Mouse (Mus musculus) G1E-ER4 (cell line): ENCODE data around the gene Osbpl3. TPM values are rescaled to one million over a fixed set of nuclear protein-coding genes. Genes with fewer than 3 reads are reported as not detected.

ENCODE experiments used
- GATA1 ChIP-seq: IDR thresholded peaks from one replicate; pipeline ENCODE4 v1.8.0; 2012; ENCODE audit warnings: low read length, inconsistent platforms
- polyA plus RNA-seq: library from polyadenylated mRNA; stranded (reverse); fragments of >175 nt; gene quantifications from 2 replicates; pipeline ENCODE4 v1.2.3, GENCODE M21; 2012

Osbpl3 gene
- polyA plus RNA-seq, 1 experiment = not detected

DNA sequence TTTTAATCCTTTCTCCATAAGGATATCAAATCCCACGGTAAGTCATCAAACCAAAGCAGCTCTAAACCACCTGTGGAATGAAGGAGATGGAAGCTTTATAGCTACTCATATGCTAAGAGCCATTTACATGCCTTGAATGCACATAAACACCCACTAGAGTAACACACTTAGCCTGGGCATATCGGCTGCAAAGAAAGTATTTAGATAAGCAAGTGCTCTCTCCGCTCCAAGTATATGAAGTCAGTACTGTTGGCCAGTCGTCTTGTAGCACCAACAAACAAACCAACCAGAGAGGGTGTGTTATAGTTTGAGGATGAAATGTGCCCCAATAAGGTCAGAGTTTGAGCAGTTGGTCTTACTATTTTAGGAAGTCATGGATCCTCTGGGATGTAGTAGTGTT, 31.7 kb downstream of the Osbpl3 start:
- no peak for TF ChIP-seq GATA1

DNA sequence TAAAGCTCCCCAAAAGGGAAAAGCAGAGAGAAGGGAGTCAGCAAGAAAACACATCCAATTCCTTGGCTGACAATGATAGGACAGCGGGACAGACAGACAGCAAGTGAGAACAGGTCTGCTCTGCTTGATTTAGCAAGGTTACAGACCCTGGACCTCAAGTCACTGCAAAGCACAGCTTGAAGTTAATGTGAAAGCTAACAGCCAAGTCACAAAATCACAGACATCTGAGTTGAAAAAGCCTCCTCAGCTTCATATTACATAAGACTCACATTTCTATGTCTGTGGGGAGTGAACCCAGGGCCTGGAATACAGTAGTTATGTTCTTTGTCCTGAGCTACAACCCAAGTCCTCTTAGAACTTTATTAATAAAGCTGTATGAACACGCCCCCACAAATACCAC, 35.6 kb downstream of the Osbpl3 start:
- no peak for TF ChIP-seq GATA1

DNA sequence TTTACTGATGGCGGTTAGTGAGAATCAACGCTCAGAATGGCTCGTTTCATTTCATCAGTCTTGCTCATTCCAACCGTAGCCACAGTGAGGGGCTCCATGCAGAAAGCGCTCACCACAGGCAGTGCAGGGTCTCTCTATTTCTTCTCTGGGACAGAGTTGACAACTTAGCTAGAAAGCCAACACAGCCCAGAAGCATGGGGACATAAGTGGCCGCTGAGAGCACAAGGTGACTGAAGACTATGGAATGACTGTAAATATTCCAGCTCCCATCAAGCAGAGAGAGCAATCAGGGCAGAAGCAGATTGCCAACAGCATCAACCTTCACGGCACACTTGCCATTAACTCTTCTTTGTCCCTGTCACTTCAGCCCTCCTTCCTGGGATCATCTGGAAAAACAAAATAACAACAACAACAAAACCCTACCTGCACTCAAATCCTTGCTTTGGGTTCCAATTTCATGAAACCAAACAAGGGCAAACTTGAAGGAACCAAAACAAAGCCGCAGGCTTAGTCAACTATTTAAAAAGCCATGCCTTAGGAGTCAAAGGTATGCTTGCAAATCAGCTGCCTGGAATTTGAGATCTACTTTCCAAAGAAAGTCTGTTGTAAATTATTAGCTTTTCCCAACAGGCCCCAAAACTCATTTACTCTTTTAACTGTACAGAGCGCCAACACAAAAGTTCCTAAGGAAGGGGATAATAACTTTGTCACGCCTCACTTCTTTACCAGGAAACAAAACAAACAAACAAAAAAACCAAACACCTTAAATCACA, 36.3 kb downstream of the Osbpl3 start:
- no peak for TF ChIP-seq GATA1

DNA sequence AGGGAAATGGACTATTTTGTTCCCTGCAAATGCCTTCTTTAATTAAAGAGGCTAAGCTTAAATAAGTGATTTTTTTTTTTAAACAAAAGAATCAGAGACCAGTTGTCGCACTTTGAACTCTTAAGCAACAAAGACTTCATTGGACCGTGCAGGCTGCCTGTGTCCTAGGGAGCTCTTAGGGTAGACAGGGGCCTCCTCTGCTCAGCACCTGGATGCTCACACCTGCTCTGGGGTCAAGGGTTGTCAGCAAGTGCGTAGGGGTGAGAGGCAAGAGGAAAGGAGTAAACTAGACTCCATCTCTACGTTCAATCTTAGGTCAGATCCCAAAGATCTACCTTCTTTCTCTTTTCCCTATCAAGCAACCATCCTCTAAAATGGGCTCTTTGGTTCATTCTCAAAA, 37.0 kb downstream of the Osbpl3 start:
- TF ChIP-seq GATA1 = no peak

DNA sequence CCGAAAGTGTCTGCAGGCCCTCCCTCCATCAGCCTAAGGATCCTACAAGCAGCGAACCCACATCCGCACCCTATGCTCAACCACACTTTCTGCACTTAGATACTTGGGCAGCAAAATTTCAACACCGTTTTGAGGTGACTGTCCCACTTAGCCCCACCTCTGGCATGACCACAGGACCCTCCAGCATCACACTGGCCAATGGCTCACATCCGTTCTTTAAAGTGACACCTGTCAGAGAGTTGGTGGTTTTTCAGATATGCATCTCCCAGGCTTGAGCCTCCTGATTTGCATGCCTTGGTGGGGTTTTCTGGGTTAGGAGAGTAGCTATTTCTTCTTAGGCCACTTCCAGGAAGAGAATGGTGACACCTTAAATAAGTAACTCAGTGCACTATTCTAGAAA, 39.1 kb downstream of the Osbpl3 start:
- TF ChIP-seq GATA1 = no peak

DNA sequence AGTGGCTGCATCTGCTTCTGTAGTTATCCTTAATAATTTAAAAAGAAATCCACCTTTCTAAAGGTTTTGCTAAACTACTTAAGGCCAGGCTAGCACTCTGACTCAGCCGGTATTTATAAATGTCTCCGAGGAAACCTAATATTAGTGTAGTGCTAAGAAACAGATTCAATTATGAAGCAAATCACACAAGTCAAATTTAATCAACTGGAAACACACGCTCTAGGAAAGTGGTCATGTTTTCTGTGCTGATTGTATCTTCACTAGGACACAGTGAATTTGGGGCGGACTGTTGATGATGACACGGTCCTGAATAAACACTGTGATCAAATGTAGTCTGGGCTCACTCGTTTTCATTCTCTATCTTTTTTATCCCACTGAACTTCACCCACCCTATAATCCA, 40.6 kb downstream of the Osbpl3 start:
- TF ChIP-seq GATA1 = no peak

DNA sequence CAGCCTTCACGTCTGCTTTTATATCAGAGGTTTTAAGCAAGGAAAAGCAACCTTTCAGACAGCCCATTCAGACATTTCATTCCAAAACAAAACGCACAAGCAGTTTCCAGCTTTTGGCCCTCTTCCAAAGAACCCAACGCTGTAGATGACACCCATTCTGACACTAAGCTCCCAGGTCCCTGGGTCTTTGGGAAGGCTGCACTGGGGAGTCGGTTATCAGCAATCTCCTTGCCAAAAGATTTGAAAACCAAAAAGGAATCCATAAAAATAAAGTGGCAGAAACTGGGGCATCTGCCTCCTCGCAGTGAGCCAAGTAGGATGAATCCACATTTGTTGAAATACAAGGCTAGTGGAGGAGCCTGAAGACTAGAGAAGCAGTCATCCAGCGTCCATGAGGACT, 41.5 kb downstream of the Osbpl3 start:
- TF ChIP-seq GATA1 = no peak

DNA sequence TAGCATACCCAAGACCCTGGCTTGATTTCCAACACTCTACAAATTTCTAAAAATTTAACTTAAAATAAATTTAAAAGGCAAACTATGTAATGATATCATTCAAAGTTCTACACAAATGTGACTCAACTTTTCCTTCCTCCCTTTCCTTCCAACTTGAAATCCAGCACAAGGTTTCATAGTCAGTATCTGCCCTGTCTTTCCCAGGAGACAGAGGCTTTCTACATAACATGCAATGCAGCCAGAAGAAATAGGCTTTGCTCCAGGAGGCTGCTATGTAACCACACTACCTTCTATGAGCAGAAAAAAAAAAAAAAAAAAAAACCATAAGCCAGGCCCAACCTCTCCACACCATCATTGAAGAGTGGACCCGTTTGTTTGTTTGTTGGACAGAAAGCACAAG, 42.6 kb downstream of the Osbpl3 start:
- TF ChIP-seq GATA1 = no peak

DNA sequence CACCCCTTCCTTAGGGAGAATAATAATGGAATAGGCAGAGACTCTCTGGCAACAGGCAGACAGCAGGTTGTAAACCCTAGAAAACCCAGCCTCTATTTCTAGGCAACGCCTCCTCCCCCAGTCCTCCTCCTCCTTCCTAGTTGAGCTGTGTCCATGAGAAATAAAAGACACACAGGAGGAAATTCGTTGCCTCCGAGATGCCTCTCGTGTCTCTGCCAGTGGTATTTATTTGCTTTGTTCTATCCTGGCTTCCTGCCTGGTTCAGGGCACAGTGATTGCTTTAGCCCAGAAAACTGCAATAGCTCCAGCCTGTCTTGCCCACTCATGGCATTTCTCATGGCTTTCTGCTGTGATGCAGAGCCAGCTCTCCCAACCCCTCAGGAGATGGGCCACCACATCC, 43.8 kb downstream of the Osbpl3 start:
- no peak for TF ChIP-seq GATA1

DNA sequence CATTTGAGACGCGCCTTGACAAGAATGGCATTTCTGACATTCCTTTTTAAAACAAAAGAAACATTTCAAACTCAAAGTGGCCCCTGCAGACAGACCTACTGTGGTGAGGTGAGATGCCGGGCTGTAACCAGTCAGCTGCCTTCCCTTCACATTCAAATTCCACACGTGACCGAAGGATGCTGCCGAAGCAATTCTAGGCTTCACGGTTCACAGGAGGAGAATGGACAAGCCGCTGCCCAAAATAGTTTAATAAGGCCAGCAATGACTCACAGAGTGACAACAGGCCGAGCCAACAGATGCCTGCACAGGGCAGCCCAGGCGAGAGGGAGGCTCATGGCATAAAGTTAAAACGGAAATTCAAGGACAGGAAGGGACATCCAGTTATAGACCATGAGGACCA, 51.3 kb downstream of the Osbpl3 start:
- TF ChIP-seq GATA1 = no peak

DNA sequence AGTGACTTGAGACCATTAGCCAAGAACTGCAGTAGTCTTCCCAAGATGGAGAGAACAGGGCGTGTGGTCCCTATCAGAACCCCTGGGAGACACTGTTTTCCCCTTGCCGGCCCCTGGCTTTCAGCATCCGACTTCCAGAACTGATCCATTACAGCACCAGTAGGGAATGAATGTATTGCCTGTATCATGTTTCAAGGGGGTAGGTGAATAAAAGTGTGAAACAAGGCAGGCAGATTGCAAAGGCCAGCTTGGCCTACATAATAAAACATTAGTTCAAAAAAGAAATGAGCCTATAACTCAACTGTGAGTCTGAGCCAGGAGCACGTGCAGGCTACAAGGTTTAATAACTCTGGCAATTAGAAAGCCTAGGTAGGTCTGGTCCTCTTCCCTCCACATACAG, 52.5 kb downstream of the Osbpl3 start:
- TF ChIP-seq GATA1 = no peak

DNA sequence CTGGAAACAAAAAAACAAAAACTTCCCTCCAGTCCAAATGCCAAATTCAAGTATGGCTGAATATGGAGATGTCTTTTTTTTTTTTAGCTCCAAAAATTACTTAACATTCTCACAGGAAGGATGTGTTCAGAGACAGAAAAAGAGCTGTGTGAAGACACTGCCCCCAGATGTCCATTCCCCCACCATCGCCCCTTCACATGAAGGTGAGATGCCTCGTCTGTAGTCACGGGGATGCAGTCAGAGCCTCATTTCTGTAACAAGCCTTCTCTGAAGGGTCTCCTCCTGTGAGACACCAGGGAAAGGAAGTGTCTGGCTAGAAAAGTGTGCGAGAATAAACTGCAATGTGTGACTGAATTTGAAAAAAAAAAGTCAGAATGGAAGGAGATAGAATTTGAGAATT, 53.1 kb downstream of the Osbpl3 start:
- no peak for TF ChIP-seq GATA1

DNA sequence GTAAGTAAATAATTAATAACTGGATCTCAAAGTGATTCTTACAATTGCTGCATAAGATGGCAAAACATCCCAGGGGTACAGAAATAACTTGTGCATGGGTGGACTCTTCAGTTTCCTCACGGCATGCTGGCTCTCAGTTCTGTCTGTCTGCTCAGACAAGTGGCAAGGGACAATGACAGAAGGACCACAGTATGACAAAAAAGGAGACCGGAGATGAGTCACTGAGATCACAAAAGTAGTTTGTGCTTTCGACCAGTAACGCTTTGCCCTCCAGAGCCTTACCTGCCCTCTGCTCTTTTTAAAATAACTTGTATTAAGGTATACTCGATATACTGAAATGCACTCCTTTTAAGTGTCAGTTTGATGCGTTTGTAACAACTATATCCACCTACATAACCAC, 55.8 kb downstream of the Osbpl3 start:
- no peak for TF ChIP-seq GATA1

DNA sequence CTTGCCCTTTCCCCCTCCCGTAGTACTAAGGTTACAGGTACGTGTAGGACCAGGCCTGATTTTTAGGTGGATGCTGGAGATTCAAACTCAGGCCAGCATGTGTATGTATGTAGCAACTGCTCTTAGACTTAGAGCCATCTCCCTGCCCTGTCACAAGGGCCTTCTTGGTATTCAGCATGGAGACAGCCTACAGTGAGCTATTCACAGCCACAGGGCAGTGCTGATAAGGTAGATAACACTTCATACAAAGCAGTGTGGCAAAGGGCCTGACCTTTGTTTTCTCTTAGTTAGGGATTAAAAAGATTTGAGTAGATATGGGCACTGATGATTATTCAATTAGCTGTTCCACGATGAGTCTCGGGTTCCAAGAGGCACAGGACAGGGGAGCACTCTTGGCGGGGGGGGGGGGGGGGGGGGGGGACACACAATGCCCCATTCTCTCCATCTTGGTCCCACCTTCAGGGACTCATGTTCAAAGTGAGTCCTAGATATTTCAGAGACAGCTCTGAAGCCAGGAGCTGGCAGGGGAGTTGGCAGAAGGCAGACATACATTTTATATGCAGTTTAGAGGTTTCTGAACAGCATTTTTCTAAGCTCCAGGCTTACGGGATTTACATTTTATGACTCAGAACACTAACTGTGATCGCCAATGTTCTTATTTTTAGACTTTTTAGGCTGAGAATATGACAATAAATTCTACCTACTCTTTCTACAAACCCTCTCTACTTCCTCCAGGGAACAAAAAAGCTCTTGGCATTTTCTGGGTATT, 56.4 kb downstream of the Osbpl3 start:
- no peak for TF ChIP-seq GATA1

DNA sequence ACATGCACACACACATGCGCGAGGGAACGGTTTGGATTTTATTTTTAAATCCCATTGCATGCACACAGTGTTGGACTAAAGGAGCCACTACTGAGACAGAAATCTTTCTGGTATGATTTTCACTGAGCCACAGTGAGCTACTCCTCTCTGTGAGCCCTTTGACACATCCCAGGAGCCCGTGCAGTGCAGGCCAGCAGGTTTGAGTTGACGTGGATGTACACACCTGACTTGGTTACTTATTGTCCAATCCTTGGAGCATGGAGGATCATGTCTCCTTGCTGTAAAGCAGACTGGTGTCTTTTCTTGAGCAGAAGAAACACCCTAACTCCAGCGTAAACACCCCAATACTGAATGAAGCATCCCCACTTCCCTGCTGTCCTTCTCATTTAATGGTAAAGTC, 57.7 kb downstream of the Osbpl3 start:
- TF ChIP-seq GATA1 = no peak

DNA sequence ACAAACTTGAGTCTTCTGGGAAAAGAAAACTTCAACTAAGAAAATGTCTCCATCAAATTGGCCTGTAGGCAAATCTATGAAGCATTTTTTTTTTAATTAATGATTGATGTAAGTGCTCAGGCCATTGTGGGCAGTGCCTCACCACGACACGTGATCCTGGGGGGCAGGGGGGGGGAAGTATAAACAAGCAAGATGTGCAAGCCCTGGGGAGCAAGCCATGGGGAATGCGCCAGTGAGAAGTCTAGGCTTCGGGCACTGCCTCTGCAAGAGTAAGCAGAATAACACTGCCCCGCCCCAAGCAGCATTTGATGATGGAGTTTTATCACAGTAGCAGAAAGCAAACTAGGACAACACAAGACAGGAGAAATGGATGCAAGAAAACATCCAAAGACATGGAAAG, 58.9 kb downstream of the Osbpl3 start:
- TF ChIP-seq GATA1 = no peak
